Mouse (Mus musculus) urinary bladder, postnatal 4 days (tissue): ENCODE measurements around the gene Pate2.

Experiments used
- DNase-seq, 2 experiments: peaks; one replicate each; pipeline ENCODE4 v3.0.0; 2021 to 2022; ENCODE audit warnings: low spot score in 2 of 2

Gene Pate2

DNA sequence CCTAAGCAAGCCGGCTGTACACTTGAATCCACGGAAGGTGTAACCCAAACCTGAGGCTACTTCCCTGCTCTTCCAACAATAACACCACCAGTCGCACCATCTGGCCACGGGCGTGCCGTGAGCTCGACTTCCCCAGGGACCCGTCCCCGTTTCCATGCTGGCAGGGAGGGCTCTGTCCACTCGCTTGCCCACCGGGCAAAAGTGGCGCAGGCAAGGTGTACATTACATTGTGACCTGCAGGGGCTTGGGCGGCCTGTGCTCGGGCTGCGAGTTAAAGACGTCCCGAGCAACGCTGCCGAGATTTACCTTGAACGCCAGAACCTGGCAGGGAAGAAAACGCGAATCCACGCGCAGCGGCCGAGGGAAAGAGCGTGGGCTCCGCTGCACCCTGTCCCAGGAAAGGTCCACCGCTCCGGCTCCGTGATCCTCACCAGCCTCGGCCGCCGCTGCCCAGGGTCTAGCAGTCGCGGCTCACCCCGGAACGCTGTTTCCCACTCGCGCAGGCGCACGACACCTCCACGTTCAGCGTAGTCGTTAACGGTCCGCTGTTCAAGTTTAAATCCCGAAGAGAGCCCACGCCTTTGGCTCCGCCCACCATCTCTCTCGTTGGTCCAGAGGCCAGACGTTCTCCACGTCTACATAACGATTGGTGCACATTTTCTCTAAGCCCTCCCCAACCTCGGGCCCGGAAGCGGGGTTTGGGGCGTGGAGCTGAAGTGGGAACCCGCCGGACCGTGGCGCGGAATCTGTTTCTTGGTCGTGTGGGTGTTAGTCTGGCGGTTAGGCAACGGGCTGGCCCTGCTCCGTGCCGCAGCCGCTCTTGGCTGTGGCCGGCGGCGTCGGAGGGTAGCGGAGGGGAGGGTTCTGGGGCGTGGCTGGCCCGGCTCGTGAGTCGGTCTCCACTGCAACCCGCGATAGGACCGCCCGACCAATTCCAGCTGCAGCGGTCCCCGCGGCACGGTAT is at the start of gene Pate2, which contains the start of gene Hyls1:
Gene Pate2, plus strand, starts transcription at position 714 of the 964 bp plus-strand sequence.
Gene Hyls1, minus strand, starts transcription at position 828 of the 964 bp plus-strand sequence.
- peak; percentile 87 to 92 for DNase-seq

DNA sequence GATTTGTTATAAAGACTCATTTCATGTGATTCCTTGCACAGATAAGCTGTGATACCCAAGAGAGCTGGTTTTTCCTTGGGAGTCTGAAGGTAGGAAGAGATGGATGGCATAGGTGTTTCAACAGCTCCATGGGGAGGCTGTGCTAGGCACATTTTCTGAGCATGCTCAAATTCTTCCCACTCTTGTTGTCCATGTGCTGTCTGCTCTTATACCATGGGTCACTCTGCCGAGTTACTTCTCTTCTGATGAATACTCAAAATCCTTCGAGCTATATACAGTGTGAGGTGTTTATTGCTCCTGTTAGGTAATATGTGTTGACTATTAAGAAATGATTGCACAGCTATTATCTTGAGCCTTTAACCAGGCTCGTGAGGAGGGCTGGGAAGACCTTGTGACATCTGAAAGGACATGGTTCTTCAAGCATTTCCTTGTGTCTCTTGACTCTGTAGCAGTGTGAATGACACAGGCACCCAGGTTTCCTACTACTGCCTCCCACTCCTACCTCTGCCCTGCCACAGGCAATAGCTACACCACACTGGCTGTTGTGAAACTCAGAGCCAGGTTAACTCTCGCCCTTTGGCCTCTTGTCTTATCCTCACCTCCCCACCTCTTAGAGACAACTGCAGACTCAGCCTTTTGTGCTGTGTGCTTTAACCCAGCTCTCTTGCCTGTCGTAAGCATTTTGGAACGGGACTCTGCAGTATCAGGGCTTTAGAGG is 49.3 kb upstream of the Pate2 start:
- DNase-seq: no peak

DNA sequence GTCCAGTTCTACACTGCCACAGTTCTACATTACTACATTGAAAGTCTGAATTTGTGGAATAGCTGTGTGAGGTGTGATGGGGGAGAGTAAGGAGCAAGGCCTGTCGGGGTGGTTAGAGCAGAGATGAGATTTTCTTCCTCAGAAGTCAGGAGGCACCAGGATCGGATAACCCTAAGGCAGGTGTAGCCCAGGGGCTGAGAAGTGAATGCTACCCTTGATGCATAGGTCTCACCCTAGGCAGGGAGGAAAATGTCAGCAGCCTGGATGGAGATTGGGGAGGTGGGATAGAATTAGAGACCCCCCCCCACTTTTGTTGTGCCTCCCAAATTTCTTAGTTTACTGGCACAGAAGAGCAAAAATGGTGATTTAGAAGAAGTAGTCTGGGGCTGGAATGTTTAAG is 47.8 kb upstream of the Pate2 start:
- DNase-seq: no peak

DNA sequence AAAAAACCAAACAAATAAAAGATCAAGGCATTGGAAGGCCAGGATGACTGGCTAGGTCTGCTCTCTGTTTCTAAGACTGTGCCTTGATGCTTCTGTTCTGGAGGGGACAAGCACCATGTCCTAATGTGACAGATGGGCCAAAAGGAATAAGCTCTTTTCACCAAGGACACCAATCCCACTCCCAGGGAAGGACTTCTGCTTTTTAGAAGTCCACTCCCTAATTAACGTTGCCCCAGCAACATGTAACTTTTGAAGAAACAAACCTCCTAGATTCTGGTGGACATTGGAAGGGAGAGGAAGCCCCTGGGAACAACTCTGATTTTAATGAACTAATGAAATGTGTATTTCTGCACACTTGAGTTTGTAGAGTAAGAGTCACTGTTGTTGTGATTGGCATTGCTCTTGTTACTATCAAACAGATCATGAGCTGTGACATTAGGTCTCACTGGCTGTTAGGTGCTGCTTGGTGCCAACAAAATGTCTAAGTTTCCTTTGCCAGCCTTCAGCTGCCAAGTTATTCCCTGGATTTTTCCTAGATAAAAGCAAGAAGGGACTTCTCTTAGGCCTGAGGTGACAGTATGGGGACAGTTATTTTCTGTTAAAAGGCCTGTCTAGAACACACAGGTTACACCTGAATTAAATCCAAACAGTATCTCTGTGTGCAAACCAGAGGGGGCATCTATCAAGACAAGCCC is 47.1 kb upstream of the Pate2 start:
- no peak for DNase-seq

DNA sequence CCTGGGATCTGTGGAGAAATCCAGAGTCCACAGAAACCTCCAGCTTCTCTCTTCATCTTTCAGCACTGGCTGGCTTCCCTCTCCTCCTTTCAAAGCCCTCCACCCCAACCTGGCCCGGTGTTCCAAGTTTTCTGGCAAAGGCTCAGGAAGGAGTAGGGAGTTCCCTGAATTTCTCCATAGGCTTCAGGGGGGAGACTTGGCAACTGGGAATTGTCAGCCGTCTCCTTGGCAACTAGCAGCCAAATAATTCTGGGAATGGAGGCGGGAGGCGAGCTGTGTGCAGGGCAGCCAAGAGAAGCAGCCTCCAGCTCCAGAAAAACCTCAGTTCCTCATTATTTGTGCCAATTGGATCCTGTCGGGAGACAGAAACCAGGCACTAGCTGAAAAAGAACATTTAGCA is 46.5 kb upstream of the Pate2 start:
- DNase-seq: peak in 1 of 2 experiments; percentile 55

DNA sequence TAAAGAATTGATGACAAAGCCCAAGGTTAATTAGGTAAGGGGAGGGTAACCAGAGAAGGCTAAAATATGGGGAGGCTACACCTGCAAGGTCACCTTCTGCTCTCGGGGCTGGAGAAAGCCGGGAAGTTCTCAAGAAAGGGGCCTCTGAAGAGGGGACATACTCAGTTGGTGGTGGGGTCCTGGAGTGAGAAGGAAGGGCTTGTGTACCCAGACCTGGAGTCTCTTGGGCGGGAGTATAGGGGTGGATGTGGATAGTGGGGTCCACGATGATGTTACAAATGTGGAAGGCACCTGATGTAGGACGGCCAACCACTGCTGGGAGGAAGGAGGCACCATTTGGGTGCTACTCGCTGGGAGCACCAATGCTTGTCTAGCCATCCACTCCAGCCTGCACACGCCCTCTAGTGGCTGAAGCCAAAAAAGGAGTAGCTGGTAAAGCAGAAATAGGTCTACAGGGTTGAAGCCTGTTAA is 46.1 kb upstream of the Pate2 start:
- peak; percentile 46 to 75 for DNase-seq

DNA sequence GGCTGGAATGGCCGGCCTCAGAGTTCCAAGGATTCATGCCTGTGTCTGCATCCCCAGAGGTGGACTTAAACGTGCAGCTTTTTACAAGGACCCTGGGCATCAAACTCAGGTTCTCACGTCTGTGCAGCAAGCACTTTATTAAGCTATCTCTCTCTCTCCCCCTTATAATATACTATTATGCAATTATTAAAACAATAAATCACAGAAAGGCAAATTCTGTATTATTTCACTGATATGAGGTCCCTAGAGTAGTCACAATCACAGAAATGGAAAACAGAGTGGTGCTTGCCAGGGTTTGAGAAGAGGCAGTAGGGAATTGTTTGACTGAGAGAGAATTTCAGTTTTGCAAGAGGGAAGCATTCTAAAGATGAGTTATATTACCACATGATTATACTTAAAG is 40.9 kb upstream of the Pate2 start:
- DNase-seq: no peak

DNA sequence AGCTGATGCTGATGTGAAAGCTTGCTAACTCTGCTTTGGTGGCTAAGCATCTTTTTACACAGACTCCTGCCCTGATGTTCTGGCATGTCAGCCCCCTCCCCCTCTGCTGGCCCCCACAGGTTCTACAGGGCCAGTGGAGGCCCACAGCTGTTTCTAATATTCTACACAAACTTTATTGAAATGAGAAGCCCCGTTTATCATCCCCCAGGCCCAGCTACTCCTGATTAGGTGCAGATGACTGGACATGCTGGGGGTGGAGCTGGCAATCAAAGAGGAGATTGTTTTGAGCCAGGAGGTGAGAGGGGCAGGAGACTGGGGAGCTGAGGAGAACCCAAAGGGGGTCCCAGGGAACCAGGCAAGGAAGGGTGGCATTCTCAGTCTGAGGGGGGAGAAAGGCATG is 40.3 kb upstream of the Pate2 start:
- no peak for DNase-seq

DNA sequence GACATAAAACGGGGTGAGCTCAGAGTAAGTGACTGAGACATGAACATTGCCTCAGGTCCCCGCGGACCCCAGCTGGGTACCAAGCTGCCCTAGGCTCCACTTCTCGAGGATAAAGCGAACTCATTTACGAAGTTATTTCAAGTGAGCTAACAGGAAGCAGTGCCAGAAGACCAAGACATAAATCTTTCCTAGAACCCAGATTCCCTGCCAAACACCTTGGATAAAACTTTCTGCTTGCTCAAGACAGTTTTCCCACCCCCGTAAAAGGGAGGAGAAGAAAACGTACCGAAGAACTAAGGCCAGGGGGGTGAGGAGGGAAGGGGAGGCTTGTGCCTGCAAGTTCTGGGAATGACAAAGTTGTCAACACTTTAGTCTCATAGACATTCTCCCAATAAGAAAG is 36.8 kb upstream of the Pate2 start:
- DNase-seq: no peak

DNA sequence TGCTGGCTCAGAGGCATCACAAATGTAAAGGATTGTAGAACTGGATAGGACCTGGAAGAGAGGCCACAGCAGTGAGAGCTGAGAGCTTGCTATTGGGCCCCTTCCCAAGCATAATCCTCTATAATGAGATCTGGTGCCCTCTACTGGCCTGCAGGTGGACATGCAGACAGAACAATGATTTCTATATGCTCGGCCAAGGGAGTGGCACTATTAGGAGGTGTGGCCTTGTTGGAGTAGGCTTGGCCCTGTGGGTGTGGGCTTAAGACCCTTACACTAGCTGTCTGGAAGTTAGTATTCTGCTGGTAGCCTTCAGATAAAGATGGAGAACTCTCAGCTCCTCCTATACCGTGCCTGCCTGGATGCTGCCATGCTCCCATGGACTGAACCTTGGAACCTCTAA is 35.0 kb upstream of the Pate2 start:
- DNase-seq: no peak

DNA sequence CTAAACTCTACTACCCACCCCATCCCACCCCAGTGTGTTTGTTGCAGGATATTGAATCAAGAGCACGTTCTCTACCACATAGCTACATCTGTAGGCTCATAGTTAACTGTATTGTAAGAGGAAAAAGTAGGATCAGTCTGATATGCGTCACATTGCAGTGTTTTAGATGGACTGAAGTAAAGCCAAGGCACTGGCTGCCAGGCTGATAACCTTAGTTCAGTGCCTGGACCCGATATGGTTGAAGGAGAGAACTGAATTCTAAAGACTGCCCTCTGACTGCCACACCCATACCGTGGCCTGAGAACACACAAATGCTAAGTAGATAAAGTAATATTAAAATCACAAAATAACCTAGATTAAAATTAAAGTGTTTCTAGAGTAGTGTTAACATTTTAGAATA is 34.2 kb upstream of the Pate2 start:
- DNase-seq: no peak

DNA sequence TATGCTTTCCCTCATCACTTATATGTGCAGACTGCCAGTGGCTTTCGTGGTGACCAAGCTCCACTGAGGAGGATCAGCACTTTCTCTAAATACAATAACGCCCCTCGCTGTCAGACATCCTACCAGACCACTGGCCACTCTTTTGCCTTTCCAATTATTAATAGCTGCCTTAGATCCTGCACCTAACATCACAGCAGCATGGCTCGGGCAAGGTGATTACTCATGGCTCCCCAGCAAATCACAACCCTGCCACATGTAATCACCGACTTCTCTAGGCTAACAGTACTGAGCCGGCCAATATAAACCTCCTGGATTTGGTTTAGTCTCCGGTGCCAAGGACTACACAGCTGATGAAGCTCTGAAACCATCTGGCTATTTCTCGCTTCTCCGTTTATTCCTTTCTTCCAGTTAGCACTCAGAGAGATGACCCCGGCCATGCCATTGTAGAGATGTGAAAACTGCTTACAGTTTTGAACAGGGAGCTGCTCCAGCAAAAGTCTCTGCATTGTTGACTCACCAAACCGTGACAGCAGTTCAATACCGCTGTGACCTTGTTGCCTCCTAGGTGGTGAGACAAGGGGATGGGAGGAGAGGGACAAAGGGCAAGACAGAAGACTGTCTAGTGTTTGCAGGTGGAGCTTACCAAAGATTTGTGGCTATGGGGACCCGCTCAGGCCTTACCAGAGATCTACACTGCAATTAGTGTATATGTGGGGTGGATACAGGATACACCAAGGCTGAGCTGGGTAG is 30.9 kb upstream of the Pate2 start:
- no peak for DNase-seq

DNA sequence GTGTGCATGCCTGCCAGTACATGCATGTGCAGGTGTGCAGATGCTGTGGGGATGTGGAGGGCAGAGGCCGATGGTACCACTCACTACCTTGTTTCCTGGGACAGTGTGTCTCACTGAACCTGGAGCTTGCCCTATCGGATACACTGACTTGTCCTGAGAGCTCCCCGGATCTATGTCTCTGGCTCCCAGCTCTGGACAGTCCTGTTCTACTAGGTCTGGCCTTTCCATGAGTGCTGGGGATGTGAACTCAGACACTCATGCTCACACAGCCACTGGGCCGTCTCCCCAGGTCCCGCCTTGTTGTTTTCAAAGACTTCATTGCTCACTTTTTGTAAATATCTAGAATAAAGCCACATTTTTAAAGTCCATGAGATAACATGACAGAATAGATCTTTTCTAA is 29.1 kb upstream of the Pate2 start:
- DNase-seq: peak in 1 of 2 experiments; percentile 40

DNA sequence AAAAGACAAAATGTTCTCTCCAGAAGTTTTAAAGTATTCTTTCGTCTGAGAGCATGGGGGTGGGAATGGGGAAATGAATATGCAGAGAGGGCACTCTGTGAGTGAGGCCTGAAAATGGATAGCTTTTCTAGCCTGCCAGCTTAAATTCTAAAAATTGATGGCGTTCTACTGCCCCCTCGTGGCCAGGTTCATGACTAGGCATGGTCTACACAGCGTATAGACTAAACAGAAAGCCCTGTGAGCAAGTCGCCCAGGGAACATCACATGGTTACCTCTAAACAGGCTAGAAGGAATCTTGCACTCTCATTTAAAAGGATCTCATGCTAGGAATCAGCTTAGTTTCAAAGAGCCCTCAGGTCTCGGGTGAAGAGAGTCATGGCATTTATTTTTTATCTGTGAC is 28.6 kb upstream of the Pate2 start:
- DNase-seq: peak; percentile 57 to 85

DNA sequence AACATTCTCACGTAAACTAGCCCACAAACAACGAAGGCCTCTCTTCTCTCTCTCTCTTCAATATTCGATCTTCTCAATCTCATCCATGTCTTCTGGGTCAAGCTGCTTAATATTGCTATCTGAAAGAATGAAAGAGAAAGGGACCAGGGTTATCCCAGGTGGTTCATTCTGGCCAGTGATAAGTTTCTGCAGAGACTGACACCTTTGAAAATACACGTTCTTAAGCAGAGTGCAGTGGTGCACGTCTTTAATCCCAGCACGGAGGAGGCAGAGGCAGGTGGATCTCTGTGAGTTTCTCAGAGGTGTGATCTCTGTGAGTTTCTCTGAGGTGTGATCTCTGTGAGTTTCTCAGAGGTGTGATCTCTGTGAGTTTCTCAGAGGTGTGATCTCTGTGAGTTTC is 28.1 kb upstream of the Pate2 start:
- no peak for DNase-seq

DNA sequence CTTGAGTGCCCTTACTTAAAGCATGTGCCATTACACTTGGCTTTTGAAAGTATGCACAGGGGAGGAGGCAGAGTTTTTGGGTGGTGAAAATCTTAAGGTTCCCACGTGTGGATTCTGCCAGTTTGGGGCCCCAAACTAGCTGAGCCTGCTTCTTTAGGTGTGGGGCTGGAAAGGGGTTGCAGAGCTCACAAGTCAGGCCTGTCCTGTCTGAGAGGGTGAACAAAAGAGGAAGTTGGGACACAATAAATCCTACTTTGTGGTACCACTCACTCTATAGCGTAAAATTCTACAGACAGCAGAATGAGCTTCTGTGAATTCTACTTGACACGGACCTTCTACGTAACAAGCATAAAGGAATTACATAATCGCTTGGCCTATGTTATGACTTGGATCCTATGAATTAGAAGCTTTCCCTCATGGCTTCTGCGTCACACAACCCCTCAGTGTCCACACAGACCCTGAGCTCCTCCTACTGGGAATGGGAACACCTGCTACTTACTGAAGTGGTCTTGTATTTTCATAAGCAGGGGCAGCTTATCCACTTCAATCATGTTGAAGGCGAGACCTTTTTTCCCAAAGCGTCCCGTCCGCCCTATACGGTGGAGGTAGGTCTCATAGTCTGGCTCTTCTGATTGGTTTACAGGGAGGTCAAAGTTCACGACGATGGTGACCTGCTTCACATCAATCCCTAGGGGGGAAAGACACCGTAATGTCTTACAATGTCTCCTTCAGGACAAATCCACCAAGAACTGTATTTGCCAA is 26.8 kb upstream of the Pate2 start:
- DNase-seq: no peak

DNA sequence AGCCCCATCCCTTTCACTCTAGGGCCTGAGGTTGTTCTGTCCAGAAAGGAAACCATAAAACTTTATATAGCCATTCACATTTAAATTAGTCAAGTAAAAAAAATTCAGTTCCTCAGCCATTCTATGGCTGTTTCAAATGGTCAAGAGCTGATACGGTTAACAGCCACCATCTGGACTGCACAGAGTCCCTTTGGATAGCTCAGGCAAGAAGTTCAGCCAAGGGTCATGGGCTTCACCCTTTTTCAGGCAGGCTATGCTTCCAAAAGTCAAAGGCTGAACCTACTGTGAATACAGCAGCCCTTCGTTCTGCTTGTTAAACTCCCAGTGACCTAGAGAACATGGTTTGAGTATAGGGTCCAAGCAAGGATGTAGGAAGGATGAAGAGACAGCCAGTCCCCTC is 25.4 kb upstream of the Pate2 start:
- DNase-seq: no peak

DNA sequence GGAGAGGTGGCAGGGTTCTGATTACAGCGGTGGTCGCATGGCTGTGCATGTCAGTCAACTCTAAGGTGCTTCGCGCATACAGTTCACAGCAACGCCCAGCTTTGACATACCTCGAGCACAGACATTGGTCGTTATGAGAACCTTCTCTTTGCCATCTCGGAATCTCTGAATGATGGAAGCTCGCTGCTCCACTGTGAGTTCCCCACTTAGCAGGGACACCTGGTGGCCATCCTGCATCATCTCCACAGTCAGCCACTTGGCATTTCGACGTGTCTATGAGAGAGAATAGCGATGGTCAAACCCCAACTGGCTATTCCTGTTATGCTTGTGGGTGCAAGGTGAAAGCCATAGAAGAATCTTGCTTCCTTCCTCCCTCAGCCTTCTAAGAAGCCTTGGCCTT is 24.4 kb upstream of the Pate2 start:
- DNase-seq: no peak

DNA sequence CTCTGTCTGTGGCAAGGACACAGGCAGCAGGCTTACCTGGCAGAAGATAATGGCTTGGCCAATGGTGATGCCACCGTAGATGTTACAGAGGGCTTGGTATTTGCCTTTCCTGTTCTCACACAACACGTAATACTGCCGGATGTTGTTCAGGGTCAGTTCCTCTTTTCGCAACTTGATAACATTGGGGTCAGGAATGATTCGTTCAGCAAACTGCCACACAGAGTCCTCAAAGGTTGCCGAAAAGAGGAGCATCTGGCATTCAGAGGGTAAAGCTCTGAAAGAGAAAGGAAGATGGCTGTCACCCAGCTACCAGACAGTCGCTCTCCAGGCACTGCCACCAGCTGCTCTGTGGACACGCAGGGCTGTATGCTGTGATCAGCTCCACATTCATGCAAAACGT is 23.3 kb upstream of the Pate2 start:
- DNase-seq: no peak

DNA sequence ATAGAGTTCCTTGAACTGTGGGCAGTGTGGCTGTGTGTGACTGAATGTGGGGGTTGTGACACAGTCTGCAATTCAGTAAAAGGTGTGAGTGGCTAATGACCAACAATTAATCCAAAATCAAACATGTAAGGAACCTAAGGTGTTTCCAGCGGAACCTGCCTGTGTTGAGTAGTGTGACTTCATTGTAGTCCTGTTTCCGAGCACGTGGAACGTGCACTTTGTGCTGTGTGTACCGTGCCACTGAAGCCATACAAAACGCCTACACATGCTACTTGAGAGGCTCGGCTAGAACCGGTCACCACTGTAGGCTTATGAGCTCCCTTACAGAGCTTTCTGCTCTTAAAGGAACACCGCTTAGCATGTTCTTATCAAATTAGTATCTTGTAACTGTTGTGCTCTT is 21.6 kb upstream of the Pate2 start:
- no peak for DNase-seq
